Mouse (Mus musculus): ENCODE measurements around the gene Mybbp1a. TPM values are rescaled to one million over a fixed set of nuclear protein-coding genes. Genes with fewer than 3 reads are reported as not detected.

The Mybbp1a gene
- polyA plus RNA-seq, 1 experiment from 2014 or later = 57.6 TPM

GRCm38 (mm10) chr11:72397072-72397471 lies 44.1 kb upstream of the Mybbp1a start:
- Histone ChIP-seq H3K4me3 (ENCODE audit: low read depth, low read length) (no peak overlapping the region), H3K4me2 (replicated peaks; ENCODE audit: low read depth) (no peak overlapping the region), H3K27me3 (ENCODE audit: control insufficient read depth, insufficient read depth, low read length) (no peaks in the 10 kb centered on the region), H3K4me1 (replicated peaks; ENCODE audit: control insufficient read depth, insufficient read depth) (peaks cover 10% of the 10 kb centered on the region), H3K36me3 (ENCODE audit: control insufficient read depth, insufficient read depth, low read length) (no peaks in the 10 kb centered on the region; the same call in 1 of the 2 replicates), H3K27ac (replicated peaks) (peak overlapping the region; percentile 56), H3K9me3 (ENCODE audit: control insufficient read depth, low read length) (no peaks in the 10 kb centered on the region), H3K9ac (ENCODE audit: low read length) (no peak overlapping the region)
- TF ChIP-seq EP300 (optimal IDR thresholded peaks at IDR 0.05) (no peak), CTCF (IDR thresholded peaks at IDR 0.05; ENCODE audit: low read depth) (no peak)
- DNase-seq (ENCODE audit: low spot score) (peak; percentile 39), ATAC-seq (ENCODE audit: low FRiP score, low TSS enrichment) (peak; percentile 30; the same call in 1 of the 2 replicates)
- WGBS = 29% methylated on average over 10 of the region's 10 CpGs

GRCm38 (mm10) chr11:72397811-72398525 lies 43.2 kb upstream of the Mybbp1a start:
- DNase-seq (ENCODE audit: low spot score) = no peak
- WGBS = 81% methylated on average over 8 of the region's 8 CpGs

GRCm38 (mm10) chr11:72401068-72401467 lies 40.1 kb upstream of the Mybbp1a start:
- no peak overlapping the region for H3K4me3 ChIP-seq (ENCODE audit: low read depth, low read length)
- H3K9ac ChIP-seq (ENCODE audit: low read length) = no peak overlapping the region
- H3K27ac ChIP-seq (replicated peaks) = no peak overlapping the region
- WGBS = 89% methylated on average over 12 of the region's 12 CpGs
- H3K9me3 ChIP-seq (ENCODE audit: control insufficient read depth, low read length) = no peaks in the 10 kb centered on the region
- no peaks in the 10 kb centered on the region; the same call in none of the 2 replicates for H3K36me3 ChIP-seq (ENCODE audit: control insufficient read depth, insufficient read depth, low read length)
- TF ChIP-seq EP300 (optimal IDR thresholded peaks at IDR 0.05) (no peak), CTCF (IDR thresholded peaks at IDR 0.05; ENCODE audit: low read depth) (no peak)
- no peak overlapping the region for H3K4me2 ChIP-seq (replicated peaks; ENCODE audit: low read depth)
- DNase-seq (ENCODE audit: low spot score) = no peak
- no peak for ATAC-seq (ENCODE audit: low FRiP score, low TSS enrichment)
- no peaks in the 10 kb centered on the region for H3K27me3 ChIP-seq (ENCODE audit: control insufficient read depth, insufficient read depth, low read length)
- peaks cover 6% of the 10 kb centered on the region for H3K4me1 ChIP-seq (replicated peaks; ENCODE audit: control insufficient read depth, insufficient read depth)

More at GRCm38 (mm10) chr11:72397811-72398525, 43.2 kb upstream of the Mybbp1a start:
- Histone ChIP-seq H3K9ac (ENCODE audit: low read length) (no peak overlapping the region), H3K4me1 (replicated peaks; ENCODE audit: control insufficient read depth, insufficient read depth) (peaks cover 10% of the 10 kb centered on the region), H3K9me3 (ENCODE audit: control insufficient read depth, low read length) (no peaks in the 10 kb centered on the region), H3K27ac (replicated peaks) (peak overlapping the region; percentile 56), H3K4me2 (replicated peaks; ENCODE audit: low read depth) (no peak overlapping the region), H3K27me3 (ENCODE audit: control insufficient read depth, insufficient read depth, low read length) (no peaks in the 10 kb centered on the region), H3K4me3 (ENCODE audit: low read depth, low read length) (no peak overlapping the region), H3K36me3 (ENCODE audit: control insufficient read depth, insufficient read depth, low read length) (no peaks in the 10 kb centered on the region; the same call in 1 of the 2 replicates)
- TF ChIP-seq CTCF (IDR thresholded peaks at IDR 0.05; ENCODE audit: low read depth) (no peak), EP300 (optimal IDR thresholded peaks at IDR 0.05) (no peak)
- ATAC-seq (ENCODE audit: low FRiP score, low TSS enrichment) = no peak

GRCm38 (mm10) chr11:72402017-72402416 lies 39.1 kb upstream of the Mybbp1a start:
- no peaks in the 10 kb centered on the region for H3K9me3 ChIP-seq (ENCODE audit: control insufficient read depth, low read length)
- H3K4me2 ChIP-seq (replicated peaks; ENCODE audit: low read depth) = no peak overlapping the region
- H3K36me3 ChIP-seq (ENCODE audit: control insufficient read depth, insufficient read depth, low read length) = no peaks in the 10 kb centered on the region; the same call in none of the 2 replicates
- H3K9ac ChIP-seq (ENCODE audit: low read length) = no peak overlapping the region
- no peak overlapping the region for H3K4me3 ChIP-seq (ENCODE audit: low read depth, low read length)
- TF ChIP-seq EP300 (optimal IDR thresholded peaks at IDR 0.05) = no peak
- TF ChIP-seq CTCF (IDR thresholded peaks at IDR 0.05; ENCODE audit: low read depth) = no peak
- 59% methylated on average over 5 of the region's 5 CpGs for WGBS
- H3K27me3 ChIP-seq (ENCODE audit: control insufficient read depth, insufficient read depth, low read length) = no peaks in the 10 kb centered on the region
- DNase-seq (ENCODE audit: low spot score) = no peak
- no peak for ATAC-seq (ENCODE audit: low FRiP score, low TSS enrichment)
- no peak overlapping the region for H3K27ac ChIP-seq (replicated peaks)
- peaks cover 6% of the 10 kb centered on the region for H3K4me1 ChIP-seq (replicated peaks; ENCODE audit: control insufficient read depth, insufficient read depth)

GRCm38 (mm10) chr11:72402969-72403368 lies 38.2 kb upstream of the Mybbp1a start:
- Histone ChIP-seq H3K27me3 (ENCODE audit: control insufficient read depth, insufficient read depth, low read length) (no peaks in the 10 kb centered on the region), H3K4me1 (replicated peaks; ENCODE audit: control insufficient read depth, insufficient read depth) (peaks cover 3% of the 10 kb centered on the region), H3K9me3 (ENCODE audit: control insufficient read depth, low read length) (no peaks in the 10 kb centered on the region), H3K36me3 (ENCODE audit: control insufficient read depth, insufficient read depth, low read length) (no peaks in the 10 kb centered on the region; the same call in none of the 2 replicates), H3K4me2 (replicated peaks; ENCODE audit: low read depth) (no peak overlapping the region), H3K27ac (replicated peaks) (no peak overlapping the region), H3K4me3 (ENCODE audit: low read depth, low read length) (no peak overlapping the region), H3K9ac (ENCODE audit: low read length) (no peak overlapping the region)
- 85% methylated on average over 12 of the region's 12 CpGs for WGBS
- no peak for TF ChIP-seq CTCF (IDR thresholded peaks at IDR 0.05; ENCODE audit: low read depth)
- no peak for TF ChIP-seq EP300 (optimal IDR thresholded peaks at IDR 0.05)
- DNase-seq (ENCODE audit: low spot score) = no peak
- no peak for ATAC-seq (ENCODE audit: low FRiP score, low TSS enrichment)

- WGBS = 56% methylated on average over 4 of the region's 4 CpGs
- H3K36me3 ChIP-seq (ENCODE audit: control insufficient read depth, insufficient read depth, low read length) = no peaks in the 10 kb centered on the region; the same call in none of the 2 replicates
- no peak overlapping the region for H3K27ac ChIP-seq (replicated peaks)
- H3K27me3 ChIP-seq (ENCODE audit: control insufficient read depth, insufficient read depth, low read length) = no peaks in the 10 kb centered on the region
- no peaks in the 10 kb centered on the region for H3K9me3 ChIP-seq (ENCODE audit: control insufficient read depth, low read length)
- H3K4me1 ChIP-seq (replicated peaks; ENCODE audit: control insufficient read depth, insufficient read depth) = peaks cover 3% of the 10 kb centered on the region
- no peak overlapping the region for H3K4me2 ChIP-seq (replicated peaks; ENCODE audit: low read depth)
- DNase-seq (ENCODE audit: low spot score) (no peak), ATAC-seq (ENCODE audit: low FRiP score, low TSS enrichment) (no peak)
- H3K9ac ChIP-seq (ENCODE audit: low read length) = no peak overlapping the region
- no peak for TF ChIP-seq EP300 (optimal IDR thresholded peaks at IDR 0.05)
- TF ChIP-seq CTCF (IDR thresholded peaks at IDR 0.05; ENCODE audit: low read depth) = no peak
- no peak overlapping the region for H3K4me3 ChIP-seq (ENCODE audit: low read depth, low read length)
Observed at GRCm38 (mm10) chr11:72405532-72405931, 35.6 kb upstream of the Mybbp1a start.

All from stomach, postnatal 0 days (tissue).